Mouse (Mus musculus) liver, postnatal 0 days (tissue): ENCODE data around the gene Atoh8. TPM values are rescaled to one million over a fixed set of nuclear protein-coding genes. Genes with fewer than 3 reads are reported as not detected.

Source experiments
- ATAC-seq: fragments of 200-750 bp; cut with Nextera tagmentation; 2 replicates; pipeline ENCODE4 v1.8.0; 2017; ENCODE audit warnings: mild to moderate bottlenecking, moderate library complexity
- DNase-seq: peaks from one replicate; pipeline ENCODE4 v3.0.0-alpha.2; 2016
- H3K27ac ChIP-seq: fragments of 300-500 bp; sonication (generic); 2 replicates; pipeline ENCODE4 v1.5.1; 2014; ENCODE audit warnings: antibody characterized with exemption, moderate library complexity, mild to moderate bottlenecking, low read depth
- H3K27me3 ChIP-seq: fragments of 300-500 bp; sonication (generic); 2 replicates; pipeline ENCODE4 v1.6.1; 2014; ENCODE audit warnings: low read length, control low read depth, mixed read lengths; ENCODE audit not compliant: insufficient read depth
- H3K36me3 ChIP-seq: fragments of 300-500 bp; sonication (generic); replicated peaks from 2 replicates; pipeline ENCODE4 v1.6.1; 2014; ENCODE audit warnings: mild to moderate bottlenecking, control low read depth, low read length, moderate library complexity, mixed read lengths; ENCODE audit not compliant: insufficient read depth
- H3K4me1 ChIP-seq: fragments of 300-500 bp; sonication (generic); 2 replicates; pipeline ENCODE4 v1.6.1; 2014; ENCODE audit warnings: antibody characterized with exemption, mild to moderate bottlenecking, control low read depth; ENCODE audit not compliant: insufficient read depth
- H3K4me2 ChIP-seq: fragments of 300-500 bp; sonication (generic); 2 replicates; pipeline ENCODE4 v1.6.1; 2014; ENCODE audit warnings: low read depth, mild to moderate bottlenecking, low read length, moderate library complexity, mixed read lengths
- H3K4me3 ChIP-seq: fragments of 300-500 bp; sonication (generic); 2 replicates; pipeline ENCODE4 v1.5.1; 2014; ENCODE audit warnings: low read depth, low read length
- H3K9ac ChIP-seq: fragments of 300-500 bp; sonication (generic); replicated peaks from 2 replicates; pipeline ENCODE4 v1.6.1; 2014; ENCODE audit warnings: mild to moderate bottlenecking, moderate library complexity
- H3K9me3 ChIP-seq: fragments of 300-500 bp; sonication (generic); 2 replicates; pipeline ENCODE4 v1.6.1; 2016; ENCODE audit warnings: mild to moderate bottlenecking, control low read depth, low read length, mixed read lengths
- CTCF ChIP-seq: sonication (generic); IDR thresholded peaks from 2 replicates; pipeline ENCODE4 v1.5.1; 2016; ENCODE audit warnings: antibody characterized with exemption, low read depth
- EP300 ChIP-seq: IDR thresholded peaks from 2 replicates; pipeline ENCODE4 v1.6.1; 2016; ENCODE audit warnings: antibody characterized with exemption, low read depth, mild to moderate bottlenecking
- WGBS: fragments of 180-500 bp; shearing (Covaris S2); extraction: QIAGEN DNeasy Blood & Tissue Kit; methylation state at CpG from one replicate; pipeline ENCODE4 v1.1.7; 2014; ENCODE audit not compliant: insufficient replicate concordance; 5-methylcytosine and 5-hydroxymethylcytosine counted together
- polyA plus RNA-seq: library from polyadenylated mRNA; unstranded; fragments of >200 nt; fragmentation: Nextera tagmentation; extraction: Ambion mirVana; gene quantifications from 2 replicates; pipeline ENCODE4 v1.2.1, GENCODE M21; 2015

Gene Atoh8
- polyA plus RNA-seq, 1 experiment from 2014 or later = 0.96 TPM

GRCm38 (mm10) chr6:72184576-72184975 lies 50.8 kb downstream of the Atoh8 start:
- no peaks in the 10 kb centered on the region for H3K9me3 ChIP-seq
- ATAC-seq = no peak
- WGBS = 79% methylated on average over 5 of the region's 5 CpGs

GRCm38 (mm10) chr6:72179562-72180502 lies 55.5 kb downstream of the Atoh8 start:
- no peaks in the 10 kb centered on the region for H3K36me3 ChIP-seq
- H3K4me2 ChIP-seq = no peak overlapping the region
- no peak overlapping the region for H3K27ac ChIP-seq
- no peak overlapping the region for H3K9ac ChIP-seq
- TF ChIP-seq EP300 = no peak
- TF ChIP-seq CTCF = no peak
- H3K4me1 ChIP-seq = no peaks in the 10 kb centered on the region; the same call in 1 of the 2 replicates
- 68% methylated on average over 12 of the region's 12 CpGs for WGBS
- no peak overlapping the region for H3K4me3 ChIP-seq
- no peaks in the 10 kb centered on the region for H3K9me3 ChIP-seq
- no peaks in the 10 kb centered on the region for H3K27me3 ChIP-seq
- ATAC-seq = no peak
- DNase-seq = no peak

More at GRCm38 (mm10) chr6:72184576-72184975, 50.8 kb downstream of the Atoh8 start:
- Histone ChIP-seq H3K4me3 (no peak overlapping the region), H3K36me3 (no peaks in the 10 kb centered on the region), H3K27me3 (peaks cover 29% of the 10 kb centered on the region), H3K9ac (no peak overlapping the region), H3K4me2 (no peak overlapping the region), H3K27ac (no peak overlapping the region), H3K4me1 (no peaks in the 10 kb centered on the region)
- TF ChIP-seq CTCF = no peak
- no peak for TF ChIP-seq EP300
- no peak for DNase-seq

- Histone ChIP-seq H3K4me3 (no peak overlapping the region), H3K4me2 (no peak overlapping the region), H3K4me1 (no peaks in the 10 kb centered on the region; the same call in 1 of the 2 replicates), H3K9me3 (no peaks in the 10 kb centered on the region), H3K27ac (no peak overlapping the region), H3K36me3 (no peaks in the 10 kb centered on the region), H3K27me3 (no peaks in the 10 kb centered on the region), H3K9ac (no peak overlapping the region)
- DNase-seq (no peak), ATAC-seq (no peak)
- 80% methylated on average over 3 of the region's 3 CpGs for WGBS
- TF ChIP-seq CTCF = no peak
- no peak for TF ChIP-seq EP300
Measured at GRCm38 (mm10) chr6:72179006-72179405, 56.4 kb downstream of the Atoh8 start.

GRCm38 (mm10) chr6:72177417-72177816 lies 58.0 kb downstream of the Atoh8 start:
- ATAC-seq (no peak), DNase-seq (no peak)
- no peak overlapping the region for H3K9ac ChIP-seq
- no peak for TF ChIP-seq CTCF
- no peak for TF ChIP-seq EP300
- H3K9me3 ChIP-seq = no peaks in the 10 kb centered on the region
- H3K27ac ChIP-seq = no peak overlapping the region
- H3K27me3 ChIP-seq = no peaks in the 10 kb centered on the region
- WGBS = 60% methylated on average over 3 of the region's 3 CpGs
- H3K4me1 ChIP-seq = no peaks in the 10 kb centered on the region; the same call in 1 of the 2 replicates
- H3K4me3 ChIP-seq = no peak overlapping the region
- no peaks in the 10 kb centered on the region for H3K36me3 ChIP-seq
- no peak overlapping the region for H3K4me2 ChIP-seq

GRCm38 (mm10) chr6:72176004-72176403 lies 59.4 kb downstream of the Atoh8 start:
- Histone ChIP-seq H3K9ac (no peak overlapping the region), H3K4me1 (no peaks in the 10 kb centered on the region; the same call in 1 of the 2 replicates), H3K9me3 (no peaks in the 10 kb centered on the region), H3K4me3 (no peak overlapping the region), H3K36me3 (no peaks in the 10 kb centered on the region), H3K27ac (no peak overlapping the region), H3K4me2 (no peak overlapping the region), H3K27me3 (no peaks in the 10 kb centered on the region)
- TF ChIP-seq CTCF (no peak), EP300 (no peak)
- WGBS = 74% methylated on average over 5 of the region's 5 CpGs
- DNase-seq = no peak
- no peak for ATAC-seq

GRCm38 (mm10) chr6:72175419-72175818 lies 60.0 kb downstream of the Atoh8 start:
- Histone ChIP-seq H3K9me3 (no peaks in the 10 kb centered on the region), H3K9ac (no peak overlapping the region), H3K36me3 (no peaks in the 10 kb centered on the region), H3K27ac (no peak overlapping the region), H3K4me1 (no peaks in the 10 kb centered on the region; the same call in 1 of the 2 replicates), H3K4me2 (no peak overlapping the region), H3K27me3 (no peaks in the 10 kb centered on the region), H3K4me3 (no peak overlapping the region)
- WGBS = 53% methylated on average over 3 of the region's 3 CpGs
- DNase-seq (no peak), ATAC-seq (peak; percentile 62)
- TF ChIP-seq CTCF = no peak
- TF ChIP-seq EP300 = no peak
